Mouse (Mus musculus): ENCODE measurements at regions not wholly inside any gene's neighbourhood (a gene's known extent, or its start where the extent isn't known, plus 50 kb on each side); places are given as distances from the start of the nearest gene placed in this dataset.

GRCm38 (mm10) chr4:125415308-125415707, 75.2 kb upstream of the Grik3 start:
- DNase-seq (ENCODE audit: low spot score) = no peak
- Histone ChIP-seq H3K4me2 (ENCODE audit: low read depth, low read length) (no peak overlapping the region), H3K27ac (replicated peaks; ENCODE audit: low read depth, low read length) (no peak overlapping the region), H3K9ac (replicated peaks; ENCODE audit: low read length) (no peak overlapping the region), H3K27me3 (ENCODE audit: control insufficient read depth, insufficient read depth, low read length) (no peaks in the 10 kb centered on the region), H3K4me3 (ENCODE audit: low read depth, low read length) (no peak overlapping the region), H3K36me3 (replicated peaks; ENCODE audit: control insufficient read depth, insufficient read depth, low read depth, low read length) (no peaks in the 10 kb centered on the region), H3K4me1 (ENCODE audit: control insufficient read depth, insufficient read depth, low read length) (no peaks in the 10 kb centered on the region; the same call in 1 of the 2 replicates), H3K9me3 (replicated peaks; ENCODE audit: control insufficient read depth, low read length) (no peaks in the 10 kb centered on the region)
- ATAC-seq (replicated peaks; ENCODE audit: insufficient number of reproducible peaks, low FRiP score, low TSS enrichment, low read depth) = no peak
- 32% methylated on average over 11 of the region's 11 CpGs for WGBS

- Histone ChIP-seq H3K9me3 (replicated peaks; ENCODE audit: control insufficient read depth, low read length) (no peaks in the 10 kb centered on the region), H3K27ac (replicated peaks; ENCODE audit: low read depth, low read length) (no peak overlapping the region), H3K27me3 (ENCODE audit: control insufficient read depth, insufficient read depth, low read length) (no peaks in the 10 kb centered on the region), H3K4me1 (ENCODE audit: control insufficient read depth, insufficient read depth, low read length) (no peaks in the 10 kb centered on the region), H3K4me2 (ENCODE audit: low read depth, low read length) (no peak overlapping the region), H3K36me3 (replicated peaks; ENCODE audit: control insufficient read depth, insufficient read depth, low read depth, low read length) (no peaks in the 10 kb centered on the region), H3K4me3 (ENCODE audit: low read depth, low read length) (no peak overlapping the region), H3K9ac (replicated peaks; ENCODE audit: low read length) (no peak overlapping the region)
- WGBS = 74% methylated on average over 7 of the region's 7 CpGs
- DNase-seq (ENCODE audit: low spot score) = peak; percentile 71
- peak; percentile 60; the same call in 1 of the 2 replicates for ATAC-seq (replicated peaks; ENCODE audit: insufficient number of reproducible peaks, low FRiP score, low TSS enrichment, low read depth)
These were observed 76.4 kb upstream of the Grik3 start for GRCm38 (mm10) chr4:125413833-125414719.

GRCm38 (mm10) chr4:125410736-125411441, 79.6 kb upstream of the Grik3 start:
- no peaks in the 10 kb centered on the region for H3K9me3 ChIP-seq (replicated peaks; ENCODE audit: control insufficient read depth, low read length)
- ATAC-seq (replicated peaks; ENCODE audit: insufficient number of reproducible peaks, low FRiP score, low TSS enrichment, low read depth) (no peak), DNase-seq (ENCODE audit: low spot score) (no peak)
- WGBS = 46% methylated on average over 8 of the region's 8 CpGs
- H3K27ac ChIP-seq (replicated peaks; ENCODE audit: low read depth, low read length) = no peak overlapping the region
- H3K4me2 ChIP-seq (ENCODE audit: low read depth, low read length) = no peak overlapping the region
- no peaks in the 10 kb centered on the region for H3K27me3 ChIP-seq (ENCODE audit: control insufficient read depth, insufficient read depth, low read length)
- no peaks in the 10 kb centered on the region for H3K4me1 ChIP-seq (ENCODE audit: control insufficient read depth, insufficient read depth, low read length)
- no peaks in the 10 kb centered on the region for H3K36me3 ChIP-seq (replicated peaks; ENCODE audit: control insufficient read depth, insufficient read depth, low read depth, low read length)
- no peak overlapping the region for H3K4me3 ChIP-seq (ENCODE audit: low read depth, low read length)
- no peak overlapping the region for H3K9ac ChIP-seq (replicated peaks; ENCODE audit: low read length)

GRCm38 (mm10) chr4:125399376-125400112, 91.0 kb upstream of the Grik3 start:
- H3K27me3 ChIP-seq (ENCODE audit: control insufficient read depth, insufficient read depth, low read length) = no peaks in the 10 kb centered on the region
- H3K9me3 ChIP-seq (replicated peaks; ENCODE audit: control insufficient read depth, low read length) = no peaks in the 10 kb centered on the region
- H3K4me3 ChIP-seq (ENCODE audit: low read depth, low read length) = no peak overlapping the region
- no peak overlapping the region for H3K9ac ChIP-seq (replicated peaks; ENCODE audit: low read length)
- no peak overlapping the region for H3K4me2 ChIP-seq (ENCODE audit: low read depth, low read length)
- no peak for DNase-seq (ENCODE audit: low spot score)
- H3K27ac ChIP-seq (replicated peaks; ENCODE audit: low read depth, low read length) = no peak overlapping the region
- no peak for ATAC-seq (replicated peaks; ENCODE audit: insufficient number of reproducible peaks, low FRiP score, low TSS enrichment, low read depth)
- no peaks in the 10 kb centered on the region for H3K36me3 ChIP-seq (replicated peaks; ENCODE audit: control insufficient read depth, insufficient read depth, low read depth, low read length)
- no peaks in the 10 kb centered on the region for H3K4me1 ChIP-seq (ENCODE audit: control insufficient read depth, insufficient read depth, low read length)
- 88% methylated on average over 13 of the region's 13 CpGs for WGBS

GRCm38 (mm10) chr4:125397007-125397461, 93.5 kb upstream of the Grik3 start:
- Histone ChIP-seq H3K36me3 (replicated peaks; ENCODE audit: control insufficient read depth, insufficient read depth, low read depth, low read length) (no peaks in the 10 kb centered on the region), H3K27me3 (ENCODE audit: control insufficient read depth, insufficient read depth, low read length) (no peaks in the 10 kb centered on the region), H3K27ac (replicated peaks; ENCODE audit: low read depth, low read length) (no peak overlapping the region), H3K4me3 (ENCODE audit: low read depth, low read length) (no peak overlapping the region), H3K9ac (replicated peaks; ENCODE audit: low read length) (no peak overlapping the region), H3K4me2 (ENCODE audit: low read depth, low read length) (no peak overlapping the region), H3K4me1 (ENCODE audit: control insufficient read depth, insufficient read depth, low read length) (no peaks in the 10 kb centered on the region), H3K9me3 (replicated peaks; ENCODE audit: control insufficient read depth, low read length) (no peaks in the 10 kb centered on the region)
- WGBS = 61% methylated on average over 12 of the region's 12 CpGs
- ATAC-seq (replicated peaks; ENCODE audit: insufficient number of reproducible peaks, low FRiP score, low TSS enrichment, low read depth) = no peak
- DNase-seq (ENCODE audit: low spot score) = no peak

- H3K9me3 ChIP-seq (replicated peaks; ENCODE audit: control insufficient read depth, low read length) = no peaks in the 10 kb centered on the region
- no peak overlapping the region for H3K27ac ChIP-seq (replicated peaks; ENCODE audit: low read depth, low read length)
- H3K27me3 ChIP-seq (ENCODE audit: control insufficient read depth, insufficient read depth, low read length) = no peaks in the 10 kb centered on the region
- H3K4me2 ChIP-seq (ENCODE audit: low read depth, low read length) = no peak overlapping the region
- ATAC-seq (replicated peaks; ENCODE audit: insufficient number of reproducible peaks, low FRiP score, low TSS enrichment, low read depth) (no peak), DNase-seq (ENCODE audit: low spot score) (no peak)
- WGBS = 72% methylated on average over 6 of the region's 6 CpGs
- no peaks in the 10 kb centered on the region for H3K4me1 ChIP-seq (ENCODE audit: control insufficient read depth, insufficient read depth, low read length)
- H3K36me3 ChIP-seq (replicated peaks; ENCODE audit: control insufficient read depth, insufficient read depth, low read depth, low read length) = no peaks in the 10 kb centered on the region
- H3K4me3 ChIP-seq (ENCODE audit: low read depth, low read length) = no peak overlapping the region
- H3K9ac ChIP-seq (replicated peaks; ENCODE audit: low read length) = no peak overlapping the region
These were observed 99.2 kb upstream of the Grik3 start for GRCm38 (mm10) chr4:125391269-125391668.

- WGBS = 62% methylated on average over 4 of the region's 4 CpGs
- DNase-seq (ENCODE audit: low spot score) (no peak), ATAC-seq (replicated peaks; ENCODE audit: insufficient number of reproducible peaks, low FRiP score, low TSS enrichment, low read depth) (no peak)
- no peaks in the 10 kb centered on the region for H3K4me1 ChIP-seq (ENCODE audit: control insufficient read depth, insufficient read depth, low read length)
- H3K27ac ChIP-seq (replicated peaks; ENCODE audit: low read depth, low read length) = no peak overlapping the region
- no peaks in the 10 kb centered on the region for H3K36me3 ChIP-seq (replicated peaks; ENCODE audit: control insufficient read depth, insufficient read depth, low read depth, low read length)
- H3K27me3 ChIP-seq (ENCODE audit: control insufficient read depth, insufficient read depth, low read length) = no peaks in the 10 kb centered on the region
- H3K4me3 ChIP-seq (ENCODE audit: low read depth, low read length) = no peak overlapping the region
- no peak overlapping the region for H3K4me2 ChIP-seq (ENCODE audit: low read depth, low read length)
- no peak overlapping the region for H3K9ac ChIP-seq (replicated peaks; ENCODE audit: low read length)
- no peaks in the 10 kb centered on the region for H3K9me3 ChIP-seq (replicated peaks; ENCODE audit: control insufficient read depth, low read length)
These were observed 104.7 kb upstream of the Grik3 start for GRCm38 (mm10) chr4:125385811-125386210.
